Mouse (Mus musculus) MN1 (cell line): ENCODE measurements around the gene Ascc1.

ENCODE experiments used
- DNase-seq: peaks from one replicate; pipeline ENCODE4 v3.0.0-alpha.2; 2016; ENCODE audit warnings: low spot score

Ascc1 gene

DNA sequence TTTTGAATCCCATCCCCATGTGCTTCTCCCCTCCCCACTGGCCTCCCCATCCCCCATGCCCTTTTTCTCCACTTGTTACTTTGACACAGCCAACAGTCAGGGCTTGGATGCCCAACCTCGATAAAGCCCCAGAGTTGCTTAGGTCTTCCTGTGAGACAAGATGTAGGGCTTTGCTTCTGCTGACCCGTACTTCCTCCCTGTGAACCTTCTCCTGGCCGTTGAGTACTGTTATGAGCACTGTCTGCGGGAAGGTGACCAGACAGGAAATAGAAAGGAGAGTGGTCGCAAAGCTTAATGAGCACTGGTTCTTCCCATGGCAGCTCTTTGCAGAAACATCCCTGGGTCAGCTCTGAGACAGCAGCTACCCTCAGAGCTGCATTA is 78.0 kb downstream of the Ascc1 start:
- DNase-seq = no peak

DNA sequence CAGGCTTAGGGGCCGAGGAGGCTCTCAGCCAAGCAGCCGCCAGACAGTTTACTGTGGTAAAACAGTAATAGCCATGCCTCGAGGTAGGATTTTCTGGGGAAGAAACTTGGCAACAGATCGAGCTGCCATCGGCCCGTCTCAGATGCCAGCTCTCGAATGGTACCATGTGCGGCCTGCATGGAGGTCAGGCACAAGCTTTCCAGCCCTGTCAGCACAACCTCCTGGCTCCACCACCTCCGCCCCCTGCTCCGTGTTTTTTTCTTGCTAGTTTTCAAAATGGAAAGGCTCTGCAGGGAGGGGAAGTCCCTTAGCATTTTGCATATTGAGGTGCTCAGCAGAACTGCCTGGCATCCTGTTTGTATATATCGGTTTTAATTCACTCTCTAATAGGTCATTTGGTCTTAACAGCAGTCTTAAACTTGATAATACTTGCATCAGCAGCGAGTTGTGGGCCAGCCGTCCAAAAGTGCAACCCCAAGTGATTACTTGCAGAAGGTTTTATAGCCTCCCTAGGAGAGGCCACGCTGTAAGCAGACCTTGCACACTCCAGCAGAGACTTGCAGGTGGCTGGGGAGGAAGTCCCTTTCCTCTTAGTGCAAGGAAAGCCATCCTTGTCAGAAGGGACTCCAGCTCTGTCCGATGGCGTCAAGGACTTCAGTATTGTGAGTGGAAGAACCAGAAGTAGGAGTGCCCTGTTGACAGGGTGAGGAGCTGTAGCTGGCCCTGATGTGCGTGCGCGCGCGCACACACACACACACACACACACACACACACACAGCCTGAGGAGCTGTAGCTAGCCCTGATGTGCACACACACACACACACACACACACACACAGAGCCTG is 78.6 kb downstream of the Ascc1 start:
- DNase-seq = peak; percentile 66

DNA sequence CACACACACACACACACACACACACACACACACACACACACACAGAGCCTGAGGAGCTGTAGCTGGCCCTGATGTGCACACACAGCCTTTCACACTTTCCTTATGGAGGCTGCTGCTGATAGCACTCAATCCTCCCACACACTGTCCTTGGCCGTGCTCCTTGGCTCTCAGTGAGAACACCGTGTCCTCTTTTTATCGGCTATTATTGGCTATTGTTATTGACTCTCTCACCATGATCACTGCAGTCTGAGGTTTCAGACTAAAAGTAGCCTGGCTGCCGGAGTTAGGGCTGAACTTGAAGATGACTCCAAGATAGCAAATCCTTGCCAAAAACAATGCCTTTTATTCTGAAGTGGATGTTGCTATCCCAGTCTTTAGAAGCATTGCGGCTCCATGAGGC is 79.3 kb downstream of the Ascc1 start:
- DNase-seq = peak; percentile 77

DNA sequence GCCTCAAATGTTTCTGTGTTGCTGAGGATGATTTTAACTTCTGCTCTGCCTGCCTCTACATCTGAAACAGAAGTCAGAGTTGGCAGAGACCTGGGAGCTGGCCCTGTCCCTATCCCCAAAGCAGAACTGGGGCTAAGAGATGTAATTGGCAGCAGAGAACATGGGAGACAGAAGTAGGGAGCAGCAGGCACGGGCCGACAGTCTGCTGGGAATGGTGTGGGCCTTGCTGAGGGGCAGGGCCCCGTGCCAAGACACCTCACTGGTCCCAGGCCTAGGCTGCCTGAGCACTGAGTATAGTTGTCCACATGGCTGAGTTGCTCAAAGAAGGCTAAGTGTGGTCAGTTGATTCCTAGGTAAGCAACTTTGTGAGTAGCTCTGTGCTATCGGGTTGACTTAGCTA is 81.5 kb downstream of the Ascc1 start:
- DNase-seq = no peak

DNA sequence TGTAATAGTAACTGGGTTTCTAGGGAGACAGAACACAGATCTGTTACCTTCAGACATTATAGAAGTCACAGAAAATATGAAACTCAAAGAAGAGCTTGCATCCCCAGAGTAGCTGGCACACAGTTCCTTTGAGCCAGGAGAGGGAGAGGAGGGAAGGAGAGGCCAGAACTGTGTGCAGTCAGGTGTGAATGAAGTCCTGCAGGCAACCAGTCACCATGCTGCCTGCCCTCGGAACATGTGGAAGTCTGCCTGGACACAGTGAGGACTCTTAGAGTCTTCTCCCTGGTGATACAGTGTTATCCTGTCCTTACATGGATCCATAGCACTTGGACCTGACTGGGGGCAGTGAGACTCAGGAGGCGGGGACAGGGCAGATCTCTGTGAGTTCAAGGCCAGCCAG is 89.7 kb downstream of the Ascc1 start:
- DNase-seq = no peak

DNA sequence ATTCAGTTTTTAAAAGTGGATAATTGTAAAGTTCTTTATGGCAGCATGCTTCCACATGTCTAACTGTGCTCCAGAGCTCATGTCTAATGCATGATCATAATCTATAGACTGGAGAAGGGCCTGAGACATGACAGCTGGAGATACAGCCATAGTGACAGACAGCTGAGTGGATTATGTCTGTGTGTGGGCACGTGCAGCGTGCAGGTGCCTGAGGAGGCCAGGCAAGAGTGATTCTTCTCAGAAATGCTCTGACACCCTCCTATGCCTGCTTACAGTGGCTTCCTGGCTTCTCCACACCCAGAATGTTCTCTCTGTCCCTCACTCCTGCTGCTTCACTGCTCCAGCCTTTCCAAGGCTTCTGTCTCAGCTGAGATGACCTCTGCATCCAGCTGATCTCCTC is 91.1 kb downstream of the Ascc1 start:
- no peak for DNase-seq

DNA sequence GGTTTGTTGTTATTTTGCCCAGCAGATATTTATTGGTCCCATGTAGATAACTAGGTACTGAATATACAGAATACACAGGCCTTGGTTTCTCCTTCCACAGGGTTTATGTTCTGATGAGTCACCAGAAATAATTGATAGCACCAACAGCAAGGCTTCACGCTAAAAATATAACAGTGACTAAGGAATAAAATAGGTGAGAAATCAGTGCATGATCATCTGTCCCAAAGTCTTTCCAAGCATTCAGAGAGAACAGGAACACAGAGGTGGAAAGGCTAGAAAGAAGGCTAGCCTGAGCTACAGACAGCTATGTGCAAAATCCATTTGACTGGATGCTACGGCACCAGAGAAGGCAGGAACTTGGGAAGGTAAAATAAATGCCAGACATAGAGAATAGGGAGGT is 93.0 kb downstream of the Ascc1 start:
- DNase-seq = no peak

DNA sequence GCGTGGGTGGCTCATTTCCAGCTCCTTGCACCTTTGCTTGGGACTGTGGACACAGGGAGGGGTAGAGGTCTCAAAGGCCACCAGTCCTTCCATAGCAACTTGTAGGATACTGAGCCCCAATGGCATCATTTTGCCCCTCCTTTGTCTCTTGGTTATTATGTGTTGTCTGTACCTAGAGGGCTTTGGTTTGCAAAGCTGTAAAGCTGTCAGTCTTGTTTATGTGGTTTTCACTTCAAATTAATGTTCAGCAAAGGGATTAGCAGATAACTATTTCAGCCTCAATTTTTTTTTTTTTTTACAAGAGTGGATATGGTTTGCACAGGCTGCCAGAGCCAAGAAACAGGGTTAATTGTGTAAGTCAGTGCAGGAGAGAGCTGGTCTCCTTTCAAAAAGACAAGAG is 93.7 kb downstream of the Ascc1 start:
- DNase-seq = no peak

DNA sequence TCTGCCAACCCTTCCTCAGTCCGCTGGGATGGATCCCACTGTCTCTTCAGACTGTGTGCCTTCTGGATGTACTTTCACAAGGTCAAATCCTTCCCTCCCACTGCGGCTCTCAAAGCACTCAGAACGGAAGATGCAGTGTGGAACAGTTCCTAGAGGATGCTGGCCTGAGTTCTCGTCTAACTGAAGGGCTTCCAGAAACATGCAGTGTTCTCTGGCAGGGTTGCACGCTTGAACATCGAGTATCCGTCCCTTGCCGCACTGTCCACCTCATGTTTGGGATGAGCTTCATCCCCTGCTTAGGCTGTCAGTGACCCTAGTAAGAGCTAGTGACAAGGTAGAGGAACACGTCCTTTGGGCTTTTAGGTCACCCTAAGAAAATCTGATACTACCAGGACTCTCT is 94.5 kb downstream of the Ascc1 start:
- no peak for DNase-seq

DNA sequence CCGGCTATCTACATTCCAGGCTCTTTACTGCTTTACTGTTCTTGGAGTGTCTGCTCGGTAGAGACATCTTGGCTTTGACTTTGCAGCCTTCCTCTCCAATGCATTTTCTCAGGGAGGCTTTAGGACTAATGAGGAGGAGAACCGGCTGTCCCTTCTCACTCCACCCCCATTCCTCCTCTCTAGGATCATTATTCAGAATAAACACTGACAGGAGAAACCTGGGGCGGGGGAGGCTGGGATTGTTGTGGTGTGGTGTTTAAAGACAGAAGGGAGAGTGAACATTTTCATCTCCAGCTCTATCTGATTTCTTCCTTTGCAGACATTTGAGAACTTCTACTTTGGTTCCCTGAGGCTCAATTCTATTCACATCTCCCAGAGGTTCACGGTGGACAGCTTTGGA is 95.2 kb downstream of the Ascc1 start:
- no peak for DNase-seq

DNA sequence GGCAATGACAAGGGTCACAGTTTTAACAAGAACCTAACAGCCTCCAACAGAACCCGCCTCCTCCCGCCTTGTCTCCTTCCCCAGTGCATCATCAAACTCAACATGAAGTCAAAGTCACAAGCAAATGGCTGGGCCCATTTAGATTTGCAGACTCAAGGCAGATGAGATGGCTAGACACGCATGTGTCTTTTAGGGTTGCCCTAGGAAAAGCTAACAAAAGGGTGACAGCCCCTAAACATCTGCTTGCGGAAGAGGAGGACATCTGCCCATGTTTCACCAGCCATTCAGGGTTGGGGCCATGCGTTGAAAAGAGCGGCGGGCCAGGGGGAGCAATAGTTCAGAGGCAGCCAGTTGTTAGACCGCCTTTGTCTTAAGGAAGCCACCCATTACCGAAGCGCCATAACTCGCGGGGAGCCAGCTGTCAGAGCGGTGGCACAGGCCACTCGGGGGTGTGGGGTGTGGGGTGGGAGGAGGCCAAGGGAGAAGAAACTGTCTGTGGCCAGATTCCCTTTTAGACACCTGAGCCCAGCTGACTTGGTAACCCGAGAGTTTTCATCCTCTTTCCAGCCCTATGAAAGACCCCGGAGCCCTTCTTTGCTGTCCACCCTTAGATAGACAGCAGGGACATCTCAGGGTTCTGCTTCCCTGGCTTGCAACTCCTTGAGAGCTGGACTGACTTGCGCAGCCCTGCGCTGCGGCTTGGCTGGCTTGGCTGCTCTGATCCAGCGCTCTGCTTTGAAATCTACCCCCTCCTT is 103.0 kb downstream of the Ascc1 start:
- DNase-seq = peak; percentile 52

DNA sequence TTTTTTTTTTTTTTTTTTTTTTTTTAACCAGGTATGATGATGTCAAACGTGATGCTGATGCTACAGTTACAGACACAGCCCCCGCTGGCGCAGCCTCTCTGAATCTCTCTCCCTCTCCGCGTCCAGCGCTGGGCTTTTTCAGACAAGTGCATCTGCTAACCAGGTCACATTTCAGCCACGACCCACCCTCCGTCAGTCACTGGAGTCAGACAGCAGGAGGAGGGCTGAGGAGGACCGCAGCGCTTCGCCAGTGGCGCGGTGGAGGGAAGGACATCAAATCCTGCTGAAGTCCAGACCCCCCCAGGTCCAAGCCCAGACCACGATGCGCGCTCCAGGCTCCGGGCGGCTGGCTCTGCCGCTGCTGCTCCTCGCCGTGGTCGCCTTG is 103.5 kb downstream of the Ascc1 start, which contains the start of gene Spock2:
Gene Spock2, plus strand, starts transcription at position 74 of the 385 bp plus-strand sequence.
- peak; percentile 91 for DNase-seq

DNA sequence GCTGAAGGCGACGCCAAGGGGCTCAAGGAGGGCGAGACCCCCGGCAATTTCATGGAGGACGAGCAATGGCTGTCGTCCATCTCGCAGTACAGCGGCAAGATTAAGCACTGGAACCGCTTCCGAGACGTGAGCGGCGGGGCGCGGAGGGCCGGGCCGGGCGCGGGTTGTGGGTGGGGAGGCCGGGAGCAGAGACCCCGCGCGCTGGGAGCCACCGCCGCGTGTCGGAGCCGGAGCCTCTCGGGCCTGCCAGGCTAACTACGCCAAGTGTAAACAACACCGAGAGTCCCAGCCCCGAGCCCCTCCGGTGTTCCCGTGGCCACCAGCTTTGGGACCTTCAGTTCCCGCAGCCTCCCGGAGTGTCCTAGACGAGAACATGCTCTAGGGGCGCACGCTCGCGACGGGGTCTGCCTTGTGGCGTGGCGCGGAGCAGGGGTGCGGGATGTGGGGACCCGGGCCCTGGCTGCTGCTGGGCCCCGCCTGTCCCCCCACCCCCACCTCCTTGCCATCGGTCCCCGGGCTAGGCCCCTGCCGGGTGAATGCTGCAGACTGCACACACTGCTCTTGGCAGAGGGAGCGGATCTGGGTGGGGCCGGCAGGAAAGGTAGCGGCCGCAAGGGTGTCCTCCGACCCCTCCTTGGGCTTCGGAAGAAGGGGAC is 104.1 kb downstream of the Ascc1 start:
- DNase-seq = peak; percentile 89

DNA sequence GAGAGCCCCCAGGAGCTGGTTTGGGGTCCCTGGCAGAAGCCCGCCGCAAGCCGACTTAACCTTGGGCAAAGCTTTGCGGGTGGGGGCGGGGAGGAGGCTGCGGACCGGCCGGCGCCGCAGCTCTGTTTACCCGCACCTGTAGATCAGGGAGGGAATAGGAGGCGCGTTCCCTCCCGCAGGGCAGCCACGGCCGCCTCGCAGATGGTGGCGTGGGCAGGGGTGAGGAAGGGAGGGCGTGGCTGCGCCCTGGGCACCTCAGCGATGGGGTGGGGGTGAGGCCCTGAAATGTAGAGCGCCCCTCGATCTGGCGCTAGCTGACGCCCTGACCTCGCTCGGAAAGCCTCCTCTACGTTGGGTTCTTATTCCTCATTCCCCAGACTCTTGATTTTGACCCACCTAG is 104.8 kb downstream of the Ascc1 start:
- DNase-seq = peak; percentile 61

DNA sequence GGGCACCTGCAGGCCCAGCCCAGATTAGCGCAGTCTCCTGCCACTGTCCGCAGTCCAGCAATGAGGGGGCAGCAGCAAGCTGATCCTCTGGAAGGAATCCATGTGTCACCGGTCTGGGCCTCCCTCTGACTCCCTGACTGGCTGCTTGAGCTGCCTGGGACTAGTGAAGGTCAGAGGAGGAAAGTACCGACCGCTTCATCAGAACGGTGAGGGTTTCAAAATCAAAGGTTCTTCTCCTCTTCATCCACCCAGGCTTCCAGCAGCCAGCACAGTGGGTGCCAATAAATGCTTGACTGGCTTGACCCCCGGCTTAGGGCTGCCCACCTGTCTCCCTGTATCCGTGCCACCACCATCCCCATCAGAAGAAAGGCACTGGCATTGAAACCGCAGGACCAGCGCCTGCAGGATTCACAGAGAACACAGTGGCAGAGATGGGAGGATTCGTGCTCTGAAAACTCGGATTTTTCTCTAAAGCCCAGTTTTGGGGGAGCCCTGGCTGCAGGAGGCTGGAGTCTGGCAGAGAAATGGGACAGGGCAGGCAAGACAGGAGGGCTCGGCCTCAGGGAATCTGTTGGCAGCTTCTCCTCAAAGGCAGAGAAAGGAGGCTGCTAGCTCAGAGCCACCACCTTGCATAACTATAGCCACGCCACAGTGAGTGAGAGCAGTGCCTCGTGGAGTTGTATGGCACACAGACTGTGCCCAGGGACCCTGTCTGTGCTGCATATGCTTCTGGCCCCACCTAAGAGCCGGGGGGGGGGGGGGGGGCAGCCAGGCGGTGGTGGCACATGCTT is 105.9 kb downstream of the Ascc1 start:
- no peak for DNase-seq

DNA sequence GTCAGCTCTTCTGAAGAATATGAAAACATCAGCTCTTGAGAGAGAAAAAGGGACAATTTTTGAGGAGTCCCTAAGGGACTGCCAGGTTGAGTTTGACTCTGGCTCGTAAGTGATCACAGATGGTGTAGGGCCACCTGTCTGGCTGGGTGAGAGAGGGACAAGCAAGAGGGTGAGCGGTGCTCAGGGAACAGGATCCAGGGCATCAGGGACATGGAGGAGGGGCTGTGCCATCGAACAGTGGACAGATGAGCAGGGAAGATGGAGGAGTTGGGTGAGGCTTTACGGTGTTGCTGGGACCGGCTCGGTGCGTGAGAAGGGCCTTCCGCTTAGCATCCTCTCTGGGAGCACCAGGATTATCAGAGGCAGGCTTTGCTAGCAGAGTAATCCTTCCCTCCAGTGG is 106.7 kb downstream of the Ascc1 start:
- DNase-seq = peak; percentile 45

DNA sequence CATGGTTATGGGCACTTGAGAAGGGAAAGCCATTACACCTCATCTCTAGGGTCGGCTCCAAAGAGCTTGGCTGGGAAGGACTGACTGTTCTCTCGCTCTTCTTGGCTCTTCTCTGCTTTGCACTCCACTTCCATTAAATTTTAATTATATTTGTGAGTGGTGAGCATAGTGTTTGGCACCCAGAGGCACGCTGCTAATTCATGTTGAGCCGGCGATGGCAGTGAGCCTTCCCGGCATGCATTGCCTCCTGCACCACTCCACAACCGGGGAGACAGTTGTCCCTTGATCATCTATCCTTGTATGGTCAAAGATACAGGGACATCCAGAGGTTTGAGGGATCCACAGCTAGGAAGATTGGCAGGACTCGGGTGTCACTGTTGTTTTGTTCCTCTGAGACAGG is 107.4 kb downstream of the Ascc1 start:
- DNase-seq = no peak

DNA sequence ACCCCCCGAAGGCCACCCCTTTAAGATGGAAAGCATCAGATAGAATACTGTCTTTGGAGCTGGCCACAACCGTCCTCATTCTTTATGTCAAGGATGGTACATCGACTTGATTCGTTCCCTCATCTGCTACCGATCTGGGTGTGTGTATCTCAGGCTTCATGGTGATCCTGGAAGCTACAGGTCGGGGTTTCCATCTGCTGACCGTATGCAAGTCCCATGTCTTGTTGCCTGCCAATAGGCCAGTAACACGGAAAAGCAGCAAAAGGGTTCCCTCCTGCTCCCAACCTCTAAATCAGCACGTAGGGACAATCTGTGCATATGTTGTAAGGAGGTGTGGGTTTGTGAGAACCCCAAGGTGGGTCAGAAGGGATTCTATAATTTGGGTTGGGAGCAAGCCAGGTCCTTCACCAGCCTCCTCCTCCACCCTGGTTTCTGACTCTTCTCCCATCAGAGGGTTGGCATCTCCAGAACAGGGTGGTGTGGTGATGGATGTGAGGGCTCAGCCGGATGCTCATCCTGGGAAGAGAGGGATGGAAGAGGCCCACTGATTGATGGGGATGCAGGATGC is 108.4 kb downstream of the Ascc1 start:
- DNase-seq = no peak

DNA sequence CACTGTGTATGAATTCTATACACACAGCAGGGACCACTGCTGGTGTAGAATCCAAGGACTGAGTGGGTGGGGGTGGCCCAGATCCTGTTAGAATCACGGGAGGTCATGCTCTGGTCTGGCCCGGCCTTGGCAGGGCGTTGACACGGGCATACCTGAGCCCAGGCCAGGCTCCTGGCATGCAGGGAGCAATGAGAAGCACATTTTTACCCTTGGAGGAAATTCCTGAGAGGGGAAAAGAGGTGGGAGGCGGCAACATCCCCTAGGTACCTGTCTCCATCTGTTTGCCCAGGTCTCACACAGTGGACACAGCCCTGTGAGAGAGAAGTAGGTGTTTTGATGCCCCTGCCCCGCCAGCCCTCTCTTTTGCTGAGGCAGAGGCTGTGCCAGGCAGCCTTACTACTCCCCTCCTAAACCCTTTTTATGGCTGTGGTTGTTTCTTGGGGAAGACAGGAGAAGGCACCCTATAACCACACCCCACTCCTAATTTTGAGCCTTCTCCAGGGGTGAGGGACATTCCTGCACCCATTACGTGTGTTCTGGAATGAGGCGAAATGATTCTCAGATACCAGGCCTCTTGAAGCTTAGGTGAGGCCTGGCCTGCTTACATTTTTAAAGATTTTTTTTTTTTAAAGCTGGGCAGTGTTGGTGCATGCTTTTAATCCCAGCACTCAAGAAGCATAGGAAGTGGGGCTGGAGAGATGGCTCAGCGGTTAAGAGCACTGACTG is 111.5 kb downstream of the Ascc1 start:
- no peak for DNase-seq

DNA sequence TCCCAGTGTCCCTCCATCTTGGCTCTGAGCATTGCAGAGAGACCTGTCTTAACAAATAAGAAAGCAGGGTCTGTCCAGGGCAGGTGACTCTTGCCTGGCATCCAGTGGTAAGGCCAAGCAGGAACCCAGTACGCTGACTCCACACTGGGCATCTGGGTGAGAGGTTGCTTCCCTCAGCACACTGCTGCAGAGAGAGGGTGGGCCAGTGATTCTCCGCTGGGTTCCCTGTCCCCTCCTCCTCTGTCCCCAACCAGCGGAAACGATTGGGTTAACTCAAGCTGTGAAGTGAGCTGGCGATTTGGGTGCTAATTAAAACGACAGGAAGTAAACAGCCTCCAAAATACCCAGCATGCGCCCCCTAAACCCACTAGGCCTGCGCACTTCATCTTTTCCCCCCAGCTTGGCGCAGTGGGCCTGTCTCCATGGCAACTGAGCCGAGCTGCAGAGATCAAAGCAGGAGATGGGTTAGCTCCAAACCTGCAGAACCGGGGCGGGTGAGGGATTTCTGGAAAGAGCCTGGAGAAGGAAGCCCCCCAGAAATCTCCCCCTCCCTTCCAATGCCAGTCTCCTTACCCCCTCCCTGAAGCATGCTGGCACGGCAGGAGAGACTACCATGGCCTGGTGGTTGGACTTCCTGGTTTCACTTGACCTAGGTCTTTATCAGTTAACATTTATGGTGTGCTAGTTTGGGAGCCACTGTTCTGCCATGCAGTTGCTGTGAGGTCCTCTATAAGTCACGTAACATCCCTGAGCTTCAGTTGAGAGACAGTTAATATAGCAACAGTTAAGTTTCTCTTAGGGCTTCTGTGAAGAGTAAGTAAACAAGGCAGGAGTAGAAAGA is 113.0 kb downstream of the Ascc1 start:
- DNase-seq = no peak
